Mouse (Mus musculus): Measurements from ENCODE around the gene Frmd4b. TPM values are rescaled to one million over a fixed set of nuclear protein-coding genes. Genes with fewer than 3 reads are reported as not detected.

The Frmd4b gene
- polyA plus RNA-seq, 1 experiment, result 15.6 TPM

DNA sequence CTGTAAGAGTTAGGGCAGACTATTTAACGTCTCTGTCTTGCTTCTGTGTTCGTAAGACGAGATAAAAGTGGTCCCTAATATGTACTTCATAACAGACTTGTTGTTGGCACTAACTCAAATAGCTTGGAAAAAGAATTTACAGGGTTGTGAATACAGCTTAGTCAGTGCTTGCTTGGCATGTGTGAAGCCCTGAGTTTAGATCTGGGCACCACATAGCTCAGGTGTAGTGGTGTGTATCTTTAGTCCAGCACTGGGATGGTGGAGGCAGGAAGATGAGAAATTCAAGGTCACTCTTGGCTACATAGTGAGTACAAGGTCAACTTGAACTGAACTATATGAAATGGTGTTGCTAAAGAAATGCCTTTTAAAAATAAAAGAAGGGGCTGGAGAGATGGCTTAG is 320.2 kb downstream of the Frmd4b start:
- Histone ChIP-seq H3K27me3 (ENCODE audit: control insufficient read depth, insufficient read depth, low read length) (no peaks in the 10 kb centered on the region), H3K4me1 (ENCODE audit: control insufficient read depth, insufficient read depth, low read length) (no peaks in the 10 kb centered on the region), H3K27ac (ENCODE audit: insufficient read depth, low read length) (no peak overlapping the region), H3K4me3 (replicated peaks; ENCODE audit: insufficient read depth, low read depth, low read length) (no peak overlapping the region)
- TF ChIP-seq POLR2A (IDR thresholded peaks at IDR 0.05; ENCODE audit: borderline replicate concordance, insufficient read depth, low read length), result no peak
- no peak for TF ChIP-seq CTCF (IDR thresholded peaks at IDR 0.05; ENCODE audit: borderline replicate concordance, insufficient read depth, low read depth, low read length)
- 84% methylated on average over 3 of the region's 3 CpGs for WGBS
- DNase-seq, result no peak

DNA sequence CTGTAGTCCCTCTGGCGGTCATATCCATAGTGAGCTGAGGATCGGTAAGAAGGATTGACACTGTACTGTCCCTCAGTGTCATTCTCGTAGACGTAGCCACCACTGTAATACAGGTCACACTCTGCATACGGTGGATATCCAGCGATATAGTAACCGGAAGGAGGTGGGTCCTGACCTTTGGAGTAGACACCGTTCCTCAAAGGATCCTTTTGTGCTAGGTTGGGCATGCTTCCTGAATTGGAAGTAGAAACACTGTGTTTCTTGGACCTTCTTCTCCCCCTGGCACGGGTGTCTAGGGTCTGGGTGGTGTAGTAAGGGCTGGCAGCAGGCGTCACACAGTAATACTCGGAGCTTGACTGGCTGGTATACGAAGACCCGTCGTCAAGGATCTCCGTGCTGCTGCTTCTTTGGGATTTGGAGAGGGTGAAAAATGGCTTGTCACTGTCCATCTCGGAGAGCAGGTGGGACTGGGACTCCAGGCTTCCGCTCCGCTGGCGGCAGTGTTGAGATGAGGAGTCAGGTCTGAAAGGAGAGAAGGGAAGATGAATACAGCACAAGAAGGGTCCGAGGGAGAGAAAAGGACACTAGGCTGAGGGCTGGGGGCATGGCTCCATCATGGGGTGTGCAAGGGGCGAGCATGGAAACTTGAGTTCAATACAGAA is 321.3 kb downstream of the Frmd4b start:
- 89% methylated on average over 21 of the region's 21 CpGs for WGBS
- Histone ChIP-seq H3K27me3 (ENCODE audit: control insufficient read depth, insufficient read depth, low read length) (no peaks in the 10 kb centered on the region), H3K4me3 (replicated peaks; ENCODE audit: insufficient read depth, low read depth, low read length) (no peak overlapping the region), H3K27ac (ENCODE audit: insufficient read depth, low read length) (no peak overlapping the region), H3K4me1 (ENCODE audit: control insufficient read depth, insufficient read depth, low read length) (no peaks in the 10 kb centered on the region)
- DNase-seq, result no peak
- no peak for TF ChIP-seq CTCF (IDR thresholded peaks at IDR 0.05; ENCODE audit: borderline replicate concordance, insufficient read depth, low read depth, low read length)
- TF ChIP-seq POLR2A (IDR thresholded peaks at IDR 0.05; ENCODE audit: borderline replicate concordance, insufficient read depth, low read length), result no peak

DNA sequence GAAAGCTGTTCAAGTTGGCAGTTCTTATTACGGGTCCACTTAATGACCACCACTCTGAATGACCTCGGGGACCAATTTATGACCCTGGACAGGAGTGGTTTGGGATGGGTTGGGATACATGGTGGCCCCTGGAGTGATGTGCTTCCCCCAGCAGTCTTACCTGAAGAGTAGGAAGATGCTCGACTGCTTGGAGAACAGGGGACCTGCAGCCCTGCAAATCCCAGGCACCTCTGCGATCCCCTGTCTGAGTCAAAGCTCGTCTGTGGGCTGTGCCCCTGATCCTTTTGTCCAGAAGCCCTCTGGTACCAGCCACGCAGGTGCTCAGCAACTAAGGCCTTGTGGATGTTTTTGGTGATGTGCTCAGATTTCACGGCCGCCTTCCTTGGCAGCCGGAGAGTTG is 321.9 kb downstream of the Frmd4b start:
- Histone ChIP-seq H3K4me1 (ENCODE audit: control insufficient read depth, insufficient read depth, low read length) (no peaks in the 10 kb centered on the region), H3K27ac (ENCODE audit: insufficient read depth, low read length) (no peak overlapping the region), H3K4me3 (replicated peaks; ENCODE audit: insufficient read depth, low read depth, low read length) (no peak overlapping the region), H3K27me3 (ENCODE audit: control insufficient read depth, insufficient read depth, low read length) (no peaks in the 10 kb centered on the region)
- 94% methylated on average over 9 of the region's 9 CpGs for WGBS
- TF ChIP-seq CTCF (IDR thresholded peaks at IDR 0.05; ENCODE audit: borderline replicate concordance, insufficient read depth, low read depth, low read length) (no peak), POLR2A (IDR thresholded peaks at IDR 0.05; ENCODE audit: borderline replicate concordance, insufficient read depth, low read length) (no peak)
- no peak for DNase-seq

DNA sequence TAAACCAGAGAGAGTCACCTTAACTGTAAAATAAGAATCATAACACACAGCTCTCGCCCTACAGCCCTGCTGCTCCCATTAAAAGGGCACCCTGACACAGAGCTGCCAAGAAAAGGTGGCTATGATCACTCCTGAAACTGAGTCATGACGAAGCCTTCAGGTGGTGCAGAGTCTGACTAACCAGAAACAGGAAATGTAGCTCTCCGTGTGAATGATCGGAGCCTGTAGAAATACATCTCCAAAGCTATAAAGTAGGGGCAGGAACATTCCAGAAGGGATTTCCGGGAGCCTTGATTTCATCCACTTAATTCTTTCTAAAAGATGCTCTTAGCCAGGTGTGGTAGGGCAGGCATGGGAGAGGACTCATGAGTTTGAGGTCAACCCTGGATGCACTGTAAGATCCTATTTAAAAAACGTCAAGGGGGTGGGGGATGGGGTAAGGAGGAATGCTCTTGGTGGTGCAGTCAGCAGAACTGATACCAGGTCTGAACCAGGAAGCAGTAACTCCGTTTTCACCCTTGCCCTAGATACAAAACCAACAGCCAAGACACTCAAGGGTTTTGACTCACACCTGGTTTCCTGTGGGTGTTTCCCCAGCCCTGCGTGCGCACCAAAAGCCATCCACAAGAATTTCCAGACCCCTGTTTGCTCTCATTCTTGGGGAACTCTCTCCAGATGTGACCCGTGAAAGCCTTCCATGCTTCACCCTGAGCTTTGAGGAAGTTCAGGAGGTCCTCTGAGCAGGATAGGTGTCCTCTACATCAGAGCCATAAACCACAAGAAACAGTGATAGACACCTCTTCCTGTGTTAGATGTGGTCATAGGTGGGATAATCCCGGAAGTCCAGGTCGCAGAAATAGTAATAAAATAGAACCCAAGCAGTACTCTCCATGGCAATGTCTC is 323.4 kb downstream of the Frmd4b start:
- H3K4me1 ChIP-seq (ENCODE audit: control insufficient read depth, insufficient read depth, low read length), result no peaks in the 10 kb centered on the region
- no peak overlapping the region for H3K27ac ChIP-seq (ENCODE audit: insufficient read depth, low read length)
- DNase-seq, result no peak
- H3K4me3 ChIP-seq (replicated peaks; ENCODE audit: insufficient read depth, low read depth, low read length), result no peak overlapping the region
- 89% methylated on average over 12 of the region's 12 CpGs for WGBS
- H3K27me3 ChIP-seq (ENCODE audit: control insufficient read depth, insufficient read depth, low read length), result no peaks in the 10 kb centered on the region
- no peak for TF ChIP-seq CTCF (IDR thresholded peaks at IDR 0.05; ENCODE audit: borderline replicate concordance, insufficient read depth, low read depth, low read length)
- no peak for TF ChIP-seq POLR2A (IDR thresholded peaks at IDR 0.05; ENCODE audit: borderline replicate concordance, insufficient read depth, low read length)

DNA sequence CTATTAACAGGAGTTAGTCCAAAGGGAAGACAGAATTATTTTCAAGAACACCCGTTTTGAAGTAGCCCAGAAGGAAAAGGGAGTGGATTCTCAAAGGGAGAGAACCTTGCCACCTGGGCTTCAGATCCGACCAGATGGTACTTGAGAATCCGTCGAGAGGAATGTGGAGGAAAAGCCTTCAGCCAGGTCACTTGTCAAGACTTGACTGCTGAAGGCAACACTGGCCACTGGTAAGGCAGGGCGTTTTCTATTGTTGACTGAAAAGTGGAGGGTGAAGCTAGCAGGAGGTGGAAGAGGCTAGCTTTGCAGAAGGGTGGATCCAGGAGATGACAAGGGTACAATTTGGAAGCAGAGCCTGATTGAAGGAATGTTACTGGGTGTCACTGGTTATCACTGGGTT is 324.4 kb downstream of the Frmd4b start:
- Histone ChIP-seq H3K4me1 (ENCODE audit: control insufficient read depth, insufficient read depth, low read length) (no peaks in the 10 kb centered on the region), H3K27me3 (ENCODE audit: control insufficient read depth, insufficient read depth, low read length) (no peaks in the 10 kb centered on the region), H3K4me3 (replicated peaks; ENCODE audit: insufficient read depth, low read depth, low read length) (no peak overlapping the region), H3K27ac (ENCODE audit: insufficient read depth, low read length) (no peak overlapping the region)
- 46% methylated on average over 5 of the region's 5 CpGs for WGBS
- DNase-seq, result no peak
- no peak for TF ChIP-seq POLR2A (IDR thresholded peaks at IDR 0.05; ENCODE audit: borderline replicate concordance, insufficient read depth, low read length)
- TF ChIP-seq CTCF (IDR thresholded peaks at IDR 0.05; ENCODE audit: borderline replicate concordance, insufficient read depth, low read depth, low read length), result no peak

DNA sequence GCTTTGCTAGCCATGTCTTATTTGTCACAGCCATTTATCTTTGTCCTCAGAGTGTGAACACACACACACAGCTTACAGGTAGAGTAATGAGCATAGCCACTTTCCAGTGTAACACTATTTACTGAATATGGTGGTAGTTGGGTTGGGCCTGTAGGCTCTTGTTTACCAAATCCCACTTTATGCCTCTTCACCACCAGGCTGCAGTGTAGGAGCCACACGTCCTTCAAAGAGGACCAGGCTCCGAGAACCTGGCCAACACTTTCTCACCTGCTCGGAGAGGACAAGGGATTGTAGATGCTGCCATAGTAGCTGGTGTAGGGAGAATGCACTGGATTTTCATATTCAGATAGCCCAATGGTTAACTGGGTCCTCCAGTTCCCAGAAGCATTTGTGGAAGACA is 325.2 kb downstream of the Frmd4b start:
- no peaks in the 10 kb centered on the region for H3K4me1 ChIP-seq (ENCODE audit: control insufficient read depth, insufficient read depth, low read length)
- no peak overlapping the region for H3K27ac ChIP-seq (ENCODE audit: insufficient read depth, low read length)
- H3K27me3 ChIP-seq (ENCODE audit: control insufficient read depth, insufficient read depth, low read length), result no peaks in the 10 kb centered on the region
- no peak overlapping the region for H3K4me3 ChIP-seq (replicated peaks; ENCODE audit: insufficient read depth, low read depth, low read length)
- no peak for DNase-seq
- TF ChIP-seq POLR2A (IDR thresholded peaks at IDR 0.05; ENCODE audit: borderline replicate concordance, insufficient read depth, low read length) (no peak), CTCF (IDR thresholded peaks at IDR 0.05; ENCODE audit: borderline replicate concordance, insufficient read depth, low read depth, low read length) (no peak)
- 100% methylated on average over 3 of the region's 3 CpGs for WGBS

DNA sequence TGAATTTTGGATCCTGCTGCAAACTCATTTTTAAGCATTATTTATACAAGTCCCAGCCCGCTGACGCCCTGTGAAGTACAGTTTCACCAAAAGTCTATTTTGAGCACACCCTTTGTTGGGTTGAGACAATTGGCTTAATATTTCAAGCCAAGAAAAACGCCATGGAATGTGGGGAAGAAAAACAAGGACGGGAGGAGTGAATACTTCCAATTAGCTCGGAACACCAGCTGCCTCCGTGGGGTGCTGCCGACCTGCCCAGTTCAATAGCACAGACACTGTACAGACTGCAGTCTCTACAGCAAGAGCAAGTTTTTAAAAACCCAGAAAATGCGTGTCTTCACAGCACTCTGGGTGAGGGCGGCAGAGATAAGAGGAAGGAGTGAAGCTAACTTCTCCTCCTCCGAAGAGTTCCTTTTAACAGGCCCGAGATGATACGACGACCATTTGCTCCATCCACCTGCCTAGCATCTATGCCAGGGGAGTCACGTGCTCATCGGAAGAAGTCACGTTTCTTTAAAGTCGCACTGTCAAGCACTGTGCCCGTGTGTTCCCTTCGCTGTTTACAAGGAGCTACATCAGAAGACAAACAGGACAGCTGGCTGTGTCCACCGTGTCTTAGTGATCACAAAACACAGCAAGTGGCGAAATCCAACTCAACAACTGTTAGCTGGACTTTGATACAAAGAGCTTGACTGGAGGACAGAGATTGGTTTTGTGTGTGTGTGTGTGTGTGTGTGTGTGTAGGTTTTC is 326.0 kb downstream of the Frmd4b start:
- Histone ChIP-seq H3K4me3 (replicated peaks; ENCODE audit: insufficient read depth, low read depth, low read length) (no peak overlapping the region), H3K4me1 (ENCODE audit: control insufficient read depth, insufficient read depth, low read length) (no peaks in the 10 kb centered on the region), H3K27ac (ENCODE audit: insufficient read depth, low read length) (0 out of 2 replicates have a peak overlapping the region, but pooled peaks have one; percentile 4), H3K27me3 (ENCODE audit: control insufficient read depth, insufficient read depth, low read length) (no peaks in the 10 kb centered on the region)
- no peak for DNase-seq
- 51% methylated on average over 21 of the region's 21 CpGs for WGBS
- TF ChIP-seq CTCF (IDR thresholded peaks at IDR 0.05; ENCODE audit: borderline replicate concordance, insufficient read depth, low read depth, low read length), result no peak
- TF ChIP-seq POLR2A (IDR thresholded peaks at IDR 0.05; ENCODE audit: borderline replicate concordance, insufficient read depth, low read length), result no peak

Measured in cerebellum, adult 2 months (tissue).